Mouse (Mus musculus) spleen, adult 2 months (tissue): Measurements from ENCODE around the gene Ly75.

Experiments used
- CTCF ChIP-seq: fragments of 200-500 bp; IDR thresholded peaks from 2 replicates; pipeline ENCODE4 v1.5.1; 2011; ENCODE audit warnings: mild to moderate bottlenecking, inconsistent platforms; ENCODE audit not compliant: insufficient read depth, insufficient read length, insufficient replicate concordance; ENCODE audit errors: extremely low read depth
- POLR2A ChIP-seq: fragments of 200-500 bp; IDR thresholded peaks from 2 replicates; pipeline ENCODE4 v1.6.1; 2011; ENCODE audit warnings: low read depth, low read length, inconsistent platforms

- TF ChIP-seq CTCF, result no peak
- no peak for TF ChIP-seq POLR2A
Observed at GRCm38 (mm10) chr2:60369454-60369853, 13.6 kb downstream of the Ly75 start.
